22 mouse cellular contexts compared by ENCODE assay signal in genomic region chr8:73048136-73048535, GRCm38 (mm10).
DNase-seq lines count a peak whose midpoint lies in the region; ATAC-seq lines count a peak whose summit lies in the region.
"Had no signal": no experiment of that assay in that cellular context is flagged by ENCODE, and none has a peak within 500 bp of the region (broad histone marks: within the 10 kb centered on the region; RNA-seq: fewer than 3 reads in every experiment).

No protein-coding gene starts in this region.

- DNase-seq in kidney, adult 11 months, result peak; percentile 12
- peak; percentile 13 to 19 for DNase-seq in kidney, adult 8-10 months
- peak; percentile 60 for DNase-seq in kidney, adult 9 months
- DNase-seq in kidney, postnatal 25 days, result peak; percentile 13 to 32
- no peak for DNase-seq in right cerebral cortex, postnatal 10 days (ENCODE audit: low spot score in 2 of 2)
- no peak for DNase-seq in right cerebral cortex, adult 18-20 months
- DNase-seq: adrenal gland, postnatal 10 days; adrenal gland, postnatal 36 days; cerebellum, adult 18-20 months; cerebellum, adult 9-10 months; cerebellum, postnatal 14 days; forebrain, postnatal 0 days; gastrocnemius, adult 2 months; gastrocnemius, postnatal 14 days; heart, adult 11 months had no signal

- ATAC-seq in kidney, embryonic 16.5 days (ENCODE audit: low FRiP score, low TSS enrichment), result no peak
- no peak for ATAC-seq in kidney, embryonic 14.5 days (ENCODE audit: low FRiP score, low TSS enrichment)
- ATAC-seq: activated CD4-positive, CD25-positive, alpha-beta regulatory T cell, adult 4 months; forebrain, embryonic 13.5 days; forebrain, postnatal 0 days had no signal

- no peak overlapping the region for H3K4me2 ChIP-seq in kidney, embryonic 16.5 days (replicated peaks; ENCODE audit: low read depth, low read length)
- no peak overlapping the region for H3K4me2 ChIP-seq in kidney, embryonic 14.5 days (replicated peaks; ENCODE audit: low read depth, low read length)
- H3K4me2 ChIP-seq: forebrain, embryonic 13.5 days; heart, embryonic 11.5 days; hindbrain, embryonic 12.5 days had no signal

- H3K4me1 ChIP-seq in kidney, embryonic 16.5 days (ENCODE audit: insufficient read depth, low read length), result no peaks in the 10 kb centered on the region
- 0 out of 2 replicates have a peak, but pooled peaks cover 2% of the 10 kb centered on the region for H3K4me1 ChIP-seq in kidney, embryonic 14.5 days (ENCODE audit: control insufficient read depth, insufficient read depth, low read length)
- H3K4me1 ChIP-seq: forebrain, embryonic 10.5 days; forebrain, embryonic 13.5 days; hindbrain, embryonic 12.5 days had no signal

- 84% methylated on average over 3 of the region's 3 CpGs for WGBS in kidney, embryonic 16.5 days
- WGBS in kidney, embryonic 14.5 days, result 87% methylated on average over 3 of the region's 3 CpGs

- no peaks in the 10 kb centered on the region for H3K36me3 ChIP-seq in kidney, embryonic 16.5 days (ENCODE audit: insufficient read depth, low read length)
- H3K36me3 ChIP-seq in kidney, embryonic 14.5 days (ENCODE audit: control insufficient read depth, insufficient read depth, low read length), result no peaks in the 10 kb centered on the region
- H3K36me3 ChIP-seq: forebrain, embryonic 10.5 days; hindbrain, embryonic 12.5 days had no signal

- H3K9ac ChIP-seq in kidney, embryonic 16.5 days (replicated peaks; ENCODE audit: low read length), result no peak overlapping the region
- H3K9ac ChIP-seq in kidney, embryonic 14.5 days (ENCODE audit: low read depth, low read length), result no peak overlapping the region
- H3K9ac ChIP-seq: forebrain, embryonic 13.5 days; forebrain, postnatal 0 days; hindbrain, embryonic 12.5 days had no signal

- no peak overlapping the region for H3K27ac ChIP-seq in kidney, embryonic 16.5 days (ENCODE audit: low read length)
- H3K27ac ChIP-seq in kidney, embryonic 14.5 days (ENCODE audit: low read depth, low read length), result no peak overlapping the region
- H3K27ac ChIP-seq: forebrain, embryonic 10.5 days; forebrain, embryonic 13.5 days; gastrocnemius, adult 2 months; hindbrain, embryonic 12.5 days had no signal

- no peak overlapping the region for H3K4me3 ChIP-seq in kidney, embryonic 16.5 days (ENCODE audit: low read length)
- no peak overlapping the region for H3K4me3 ChIP-seq in kidney, embryonic 14.5 days (ENCODE audit: low read length)
- H3K4me3 ChIP-seq: forebrain, embryonic 10.5 days; forebrain, embryonic 13.5 days; gastrocnemius, adult 2 months; hindbrain, embryonic 12.5 days had no signal

- H3K27me3 ChIP-seq in kidney, embryonic 16.5 days (ENCODE audit: insufficient read depth, low read length), result no peaks in the 10 kb centered on the region
- no peaks in the 10 kb centered on the region for H3K27me3 ChIP-seq in kidney, embryonic 14.5 days (ENCODE audit: control insufficient read depth, insufficient read depth, low read length)
- H3K27me3 ChIP-seq: forebrain, embryonic 13.5 days; hindbrain, embryonic 12.5 days had no signal

- no peaks in the 10 kb centered on the region for H3K9me3 ChIP-seq in kidney, embryonic 16.5 days (ENCODE audit: low read length)
- no peaks in the 10 kb centered on the region for H3K9me3 ChIP-seq in kidney, embryonic 14.5 days (ENCODE audit: control insufficient read depth, low read length)
- H3K9me3 ChIP-seq: forebrain, embryonic 10.5 days; forebrain, embryonic 13.5 days; hindbrain, embryonic 12.5 days had no signal

Comparison
In these comparisons a context has a peak if more than half of its experiments do, and no peak if none do; other contexts are left out.
1. DNase-seq: peak in kidney, adult 11 months (single experiment), kidney, adult 8-10 months (2 of 2), kidney, adult 9 months (single experiment) and kidney, postnatal 25 days (2 of 2); none in right cerebral cortex, postnatal 10 days (0 of 2) and right cerebral cortex, adult 18-20 months (single experiment).